Mouse (Mus musculus) embryonic facial prominence, embryonic 15.5 days (tissue): ENCODE results near the gene Eps15. TPM values are rescaled to one million over a fixed set of nuclear protein-coding genes. Genes with fewer than 3 reads are reported as not detected.

Source experiments
- ATAC-seq: fragments of 200-750 bp; cut with Nextera tagmentation; 2 replicates; pipeline ENCODE4 v1.8.0; 2017; ENCODE audit warnings: low read depth, moderate TSS enrichment; ENCODE audit not compliant: insufficient number of reproducible peaks, low FRiP score, low TSS enrichment
- H3K27ac ChIP-seq: fragments of 300-500 bp; sonication (generic); replicated peaks from 2 replicates; pipeline ENCODE4 v1.5.1; 2015; ENCODE audit warnings: mild to moderate bottlenecking, inconsistent platforms
- H3K27me3 ChIP-seq: fragments of 300-500 bp; sonication (generic); 2 replicates; pipeline ENCODE4 v1.6.1; 2015; ENCODE audit warnings: inconsistent platforms
- H3K36me3 ChIP-seq: fragments of 300-500 bp; sonication (generic); 2 replicates; pipeline ENCODE4 v1.6.1; 2015; ENCODE audit warnings: mild to moderate bottlenecking, inconsistent platforms
- H3K4me1 ChIP-seq: fragments of 300-500 bp; sonication (generic); 2 replicates; pipeline ENCODE4 v1.6.1; 2015; ENCODE audit warnings: inconsistent platforms
- H3K4me2 ChIP-seq: fragments of 300-500 bp; sonication (generic); replicated peaks from 2 replicates; pipeline ENCODE4 v1.6.1; 2015; ENCODE audit warnings: mild to moderate bottlenecking, inconsistent platforms
- H3K4me3 ChIP-seq: fragments of 300-500 bp; sonication (generic); replicated peaks from 2 replicates; pipeline ENCODE4 v1.5.1; 2015; ENCODE audit warnings: mild to moderate bottlenecking, inconsistent platforms
- H3K9ac ChIP-seq: fragments of 300-500 bp; sonication (generic); 2 replicates; pipeline ENCODE4 v1.6.1; 2015; ENCODE audit warnings: inconsistent platforms
- H3K9me3 ChIP-seq: fragments of 300-500 bp; sonication (generic); replicated peaks from 2 replicates; pipeline ENCODE4 v1.6.1; 2016; ENCODE audit warnings: inconsistent platforms
- WGBS: fragments of 180-500 bp; shearing (Covaris S2); methylation state at CpG from one replicate; pipeline ENCODE4 v1.1.7; 2015; 5-methylcytosine and 5-hydroxymethylcytosine counted together
- polyA plus RNA-seq: library from polyadenylated mRNA; unstranded; fragments of >200 nt; fragmentation: Nextera tagmentation; extraction: Ambion mirVana; gene quantifications from 2 replicates; pipeline ENCODE4 v1.2.1, GENCODE M21; 2015

Gene Eps15
- polyA plus RNA-seq, 1 experiment from 2014 or later: 42.8 TPM

DNA sequence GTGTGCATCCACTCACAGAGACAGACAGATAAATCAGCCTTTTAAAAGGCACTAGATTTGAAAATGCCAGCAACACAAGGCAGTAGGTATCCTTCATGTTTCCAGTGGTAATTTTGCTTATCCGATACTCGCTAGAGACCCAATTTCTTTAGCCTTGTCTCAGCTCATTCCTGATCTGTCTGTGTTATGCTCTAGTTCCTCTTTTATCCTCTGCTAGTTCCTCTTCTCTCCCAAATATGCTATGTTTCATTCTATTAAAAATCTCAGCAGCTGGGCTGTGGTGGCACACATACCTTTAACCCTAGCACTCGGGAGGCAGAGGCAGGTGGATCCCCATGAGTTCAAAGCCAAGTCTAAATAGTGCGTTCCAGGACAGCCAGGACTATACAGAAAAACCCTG, 8.3 kb upstream of the Eps15 start:
- 93% methylated on average over 4 of the region's 4 CpGs for WGBS
- Histone ChIP-seq H3K4me1 (no peaks in the 10 kb centered on the region), H3K9me3 (no peaks in the 10 kb centered on the region), H3K9ac (no peak overlapping the region), H3K27ac (no peak overlapping the region), H3K27me3 (no peaks in the 10 kb centered on the region), H3K4me3 (no peak overlapping the region), H3K36me3 (no peaks in the 10 kb centered on the region), H3K4me2 (no peak overlapping the region)
- no peak for ATAC-seq

DNA sequence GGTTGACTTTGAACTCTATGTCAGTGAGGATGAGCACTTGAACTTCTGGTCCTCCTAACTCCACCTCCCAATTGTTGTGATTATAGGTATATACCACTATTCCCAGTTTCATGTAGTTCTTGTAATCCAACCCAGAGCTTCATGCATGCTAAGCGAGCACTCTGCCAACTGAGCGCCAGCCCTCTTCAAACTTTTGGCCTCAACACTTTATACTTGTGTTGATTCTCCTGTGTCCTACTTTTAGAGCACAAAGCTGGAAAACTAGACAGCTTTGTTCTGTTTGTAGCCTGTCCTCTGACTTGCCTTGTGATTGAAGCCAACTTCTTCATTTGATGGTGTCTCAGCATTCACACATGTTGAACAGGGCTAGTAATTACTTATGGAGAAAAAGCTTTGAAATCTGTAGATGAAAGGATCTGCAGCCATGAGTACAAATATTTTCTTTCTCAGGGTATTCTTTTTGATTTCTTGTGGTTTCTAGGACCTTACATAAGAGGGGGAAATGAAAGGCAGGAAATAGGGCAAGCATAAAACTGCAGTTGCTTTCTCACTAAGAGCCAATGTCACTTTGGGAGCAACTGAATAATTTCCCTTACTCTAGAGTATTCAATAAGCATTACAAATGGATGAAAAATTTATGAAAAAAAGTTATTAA, 6.4 kb upstream of the Eps15 start:
- Histone ChIP-seq H3K4me3 (no peak overlapping the region), H3K36me3 (no peaks in the 10 kb centered on the region), H3K27me3 (no peaks in the 10 kb centered on the region), H3K4me1 (no peaks in the 10 kb centered on the region), H3K4me2 (no peak overlapping the region), H3K9ac (no peak overlapping the region), H3K9me3 (no peaks in the 10 kb centered on the region), H3K27ac (no peak overlapping the region)
- 59% methylated on average over 2 of the region's 2 CpGs for WGBS
- ATAC-seq: no peak

DNA sequence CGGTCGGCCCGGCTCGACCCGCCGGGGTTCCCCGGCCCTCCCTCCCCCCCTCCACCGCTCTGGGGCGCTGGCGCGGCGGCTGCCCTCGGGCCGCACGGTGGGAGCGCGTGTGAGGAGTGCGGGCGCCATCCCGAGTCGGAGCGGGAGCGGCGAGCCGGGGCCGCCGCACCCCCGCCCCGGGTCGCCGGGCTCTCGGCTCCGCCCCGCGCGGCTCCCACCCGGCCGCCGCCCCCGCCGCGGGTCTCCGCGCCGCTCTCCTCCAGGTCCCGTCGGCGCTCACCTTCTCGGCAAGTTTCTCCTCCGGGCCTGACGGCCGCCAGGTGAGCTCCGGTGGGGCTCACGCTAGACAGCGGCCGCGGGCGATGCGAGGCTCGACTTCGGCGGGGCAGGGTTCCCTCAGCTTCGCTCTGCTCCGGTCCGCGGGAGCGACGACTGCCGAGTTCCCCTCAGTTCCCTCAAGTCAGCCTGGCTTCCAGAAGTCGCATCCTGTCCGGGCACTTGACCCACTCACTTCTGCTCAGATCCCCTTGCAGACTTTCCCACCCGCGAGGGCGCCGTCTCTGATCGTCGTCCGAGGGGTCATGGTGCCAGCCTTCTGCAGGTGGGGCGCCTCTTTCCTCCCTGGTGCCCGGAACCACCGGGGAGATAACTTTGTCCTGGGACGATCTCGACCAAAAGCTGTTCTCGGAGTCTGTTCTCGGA, 542 bp downstream of the Eps15 start:
- peak; percentile 85 for ATAC-seq
- Histone ChIP-seq H3K4me3 (peak overlapping the region; percentile 87), H3K27ac (peak overlapping the region; percentile 80), H3K4me2 (peak overlapping the region; percentile 86), H3K9ac (peak overlapping the region; percentile 77), H3K27me3 (no peaks in the 10 kb centered on the region), H3K4me1 (peaks cover 4% of the 10 kb centered on the region), H3K9me3 (no peaks in the 10 kb centered on the region), H3K36me3 (no peaks in the 10 kb centered on the region)
- WGBS: under 1% methylated on average over 67 of the region's 85 CpGs

DNA sequence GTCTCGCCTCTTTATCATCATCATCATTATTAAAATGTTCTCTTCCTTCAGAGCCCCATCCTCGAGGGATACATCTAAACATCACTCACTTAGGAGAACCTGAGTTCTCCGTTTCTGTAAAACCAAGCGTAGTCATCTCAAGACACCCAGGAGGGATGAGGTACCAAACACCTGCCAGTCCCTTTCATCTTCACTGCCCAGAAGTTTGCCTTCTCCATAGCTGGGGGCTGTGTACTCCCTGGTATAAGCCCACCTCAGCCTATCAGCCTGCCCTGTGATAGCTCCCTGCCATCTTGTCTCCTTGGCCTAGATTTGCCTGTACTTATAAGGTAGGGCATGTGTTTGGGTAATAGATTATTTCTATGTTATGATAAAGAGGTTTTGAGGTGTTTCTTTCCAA, 1.1 kb downstream of the Eps15 start:
- peak overlapping the region; percentile 77 for H3K9ac ChIP-seq
- H3K4me1 ChIP-seq: peaks cover 4% of the 10 kb centered on the region

DNA sequence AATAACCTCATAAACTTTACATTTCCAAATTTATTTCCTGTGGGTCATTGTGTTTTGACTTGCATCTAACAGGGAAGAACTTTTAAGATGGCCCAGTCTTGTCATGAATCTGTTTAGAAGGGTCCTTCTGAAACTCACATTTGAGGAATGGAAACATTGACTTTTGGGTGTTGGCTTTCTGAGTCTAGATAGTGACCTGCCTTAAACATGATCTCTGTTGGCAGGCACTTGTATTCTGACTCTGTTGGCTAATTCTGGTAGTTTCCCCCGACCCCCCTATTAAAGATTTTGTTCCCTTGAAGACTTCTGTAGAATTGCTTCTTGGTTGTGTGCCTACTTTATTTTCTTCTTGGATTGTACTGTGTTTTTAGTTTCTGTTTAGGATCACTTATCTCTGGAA, 1.9 kb downstream of the Eps15 start:
- H3K9me3 ChIP-seq: no peaks in the 10 kb centered on the region
- no peaks in the 10 kb centered on the region for H3K36me3 ChIP-seq
- 0 out of 2 replicates have a peak overlapping the region, but pooled peaks have one; percentile 87 for H3K4me3 ChIP-seq
- H3K4me1 ChIP-seq: peaks cover 4% of the 10 kb centered on the region
- H3K27me3 ChIP-seq: no peaks in the 10 kb centered on the region
- no peak overlapping the region for H3K27ac ChIP-seq
- 79% methylated on average over 1 of the region's 1 CpGs for whole genome bisulfite sequencing
- no peak overlapping the region for H3K9ac ChIP-seq
- H3K4me2 ChIP-seq: no peak overlapping the region
- ATAC-seq: no peak

More for the DNA sequence above, 1.1 kb downstream of the Eps15 start:
- Histone ChIP-seq H3K36me3 (no peaks in the 10 kb centered on the region), H3K27ac (0 out of 2 replicates have a peak overlapping the region, but pooled peaks have one; percentile 80), H3K4me2 (peak overlapping the region; percentile 86), H3K4me3 (peak overlapping the region; percentile 87), H3K27me3 (no peaks in the 10 kb centered on the region), H3K9me3 (no peaks in the 10 kb centered on the region)
- 4% methylated on average over 4 of the region's 4 CpGs for WGBS
- no peak for ATAC-seq

DNA sequence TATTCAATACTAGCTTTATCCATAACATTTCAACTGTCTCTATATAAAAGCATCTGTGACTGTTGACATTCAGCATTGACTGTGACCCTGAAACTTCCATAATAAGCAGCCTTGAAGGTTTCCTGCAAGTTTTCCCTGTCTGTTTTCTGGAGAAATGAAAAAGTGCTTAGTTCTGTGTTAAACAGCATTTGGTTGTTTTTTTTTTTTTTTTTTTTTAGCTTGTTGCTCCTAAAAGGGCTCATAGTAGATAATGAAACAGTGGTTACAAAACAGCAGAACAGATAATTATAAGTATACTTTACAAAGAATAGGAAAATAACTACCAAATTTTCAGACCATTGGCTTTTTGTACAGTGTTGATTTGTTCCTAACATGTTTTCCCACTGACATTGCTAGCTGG, 14.6 kb downstream of the Eps15 start:
- H3K9ac ChIP-seq: no peak overlapping the region

DNA sequence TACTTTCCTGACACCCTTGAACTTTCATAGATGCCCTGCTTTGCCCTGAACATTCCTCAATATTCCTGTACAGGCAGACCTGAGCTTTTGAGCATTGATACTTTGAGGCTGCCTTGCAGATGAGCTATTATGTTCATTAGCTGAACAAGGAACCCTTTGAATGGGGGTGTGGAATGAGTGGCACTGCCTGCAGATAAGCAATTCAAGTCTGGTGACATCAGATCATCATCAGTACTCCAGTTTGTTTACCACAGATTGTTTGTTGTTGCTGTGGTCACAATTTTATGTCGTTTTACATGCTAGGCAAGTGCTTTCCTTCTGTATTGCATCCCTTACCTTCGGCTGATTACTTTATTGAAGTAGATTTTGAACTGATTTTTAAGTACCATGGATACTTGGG, 16.4 kb downstream of the Eps15 start:
- Histone ChIP-seq H3K27ac (no peak overlapping the region), H3K9me3 (no peaks in the 10 kb centered on the region), H3K9ac (no peak overlapping the region), H3K4me2 (no peak overlapping the region), H3K27me3 (no peaks in the 10 kb centered on the region), H3K36me3 (peaks cover 5% of the 10 kb centered on the region; the same call in 1 of the 2 replicates), H3K4me3 (no peak overlapping the region), H3K4me1 (no peaks in the 10 kb centered on the region)
- 82% methylated on average over 2 of the region's 2 CpGs for WGBS
- no peak for ATAC-seq

More for the DNA sequence above, 14.6 kb downstream of the Eps15 start:
- Histone ChIP-seq H3K27me3 (no peaks in the 10 kb centered on the region), H3K36me3 (peaks cover 5% of the 10 kb centered on the region; the same call in 1 of the 2 replicates), H3K4me3 (no peak overlapping the region), H3K4me2 (no peak overlapping the region), H3K4me1 (no peaks in the 10 kb centered on the region), H3K27ac (no peak overlapping the region), H3K9me3 (no peaks in the 10 kb centered on the region)
- no peak for ATAC-seq

DNA sequence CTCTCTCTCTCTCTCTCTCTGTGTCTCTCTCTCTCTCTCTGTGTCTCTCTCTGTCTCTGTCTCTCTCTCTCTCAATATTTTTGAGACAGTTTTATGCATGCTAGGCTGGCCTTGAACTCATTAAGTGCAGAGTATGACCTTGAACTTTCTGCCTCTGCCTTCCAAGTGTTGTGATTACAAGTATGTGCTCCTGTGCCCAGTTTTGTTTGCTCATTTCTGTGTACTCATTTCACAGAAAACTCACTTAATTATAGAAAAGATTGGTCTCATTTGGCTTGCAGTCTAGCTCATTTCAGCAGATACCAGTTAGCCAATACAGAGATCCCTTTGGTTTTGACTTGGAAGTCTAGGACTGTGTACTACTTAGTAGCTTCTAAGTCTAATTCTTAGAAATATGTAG, 19.1 kb downstream of the Eps15 start:
- no peak for ATAC-seq
- Histone ChIP-seq H3K27ac (no peak overlapping the region), H3K9me3 (no peaks in the 10 kb centered on the region), H3K36me3 (peaks cover 5% of the 10 kb centered on the region; the same call in 1 of the 2 replicates), H3K4me2 (no peak overlapping the region), H3K4me3 (no peak overlapping the region), H3K9ac (no peak overlapping the region), H3K4me1 (no peaks in the 10 kb centered on the region), H3K27me3 (no peaks in the 10 kb centered on the region)

DNA sequence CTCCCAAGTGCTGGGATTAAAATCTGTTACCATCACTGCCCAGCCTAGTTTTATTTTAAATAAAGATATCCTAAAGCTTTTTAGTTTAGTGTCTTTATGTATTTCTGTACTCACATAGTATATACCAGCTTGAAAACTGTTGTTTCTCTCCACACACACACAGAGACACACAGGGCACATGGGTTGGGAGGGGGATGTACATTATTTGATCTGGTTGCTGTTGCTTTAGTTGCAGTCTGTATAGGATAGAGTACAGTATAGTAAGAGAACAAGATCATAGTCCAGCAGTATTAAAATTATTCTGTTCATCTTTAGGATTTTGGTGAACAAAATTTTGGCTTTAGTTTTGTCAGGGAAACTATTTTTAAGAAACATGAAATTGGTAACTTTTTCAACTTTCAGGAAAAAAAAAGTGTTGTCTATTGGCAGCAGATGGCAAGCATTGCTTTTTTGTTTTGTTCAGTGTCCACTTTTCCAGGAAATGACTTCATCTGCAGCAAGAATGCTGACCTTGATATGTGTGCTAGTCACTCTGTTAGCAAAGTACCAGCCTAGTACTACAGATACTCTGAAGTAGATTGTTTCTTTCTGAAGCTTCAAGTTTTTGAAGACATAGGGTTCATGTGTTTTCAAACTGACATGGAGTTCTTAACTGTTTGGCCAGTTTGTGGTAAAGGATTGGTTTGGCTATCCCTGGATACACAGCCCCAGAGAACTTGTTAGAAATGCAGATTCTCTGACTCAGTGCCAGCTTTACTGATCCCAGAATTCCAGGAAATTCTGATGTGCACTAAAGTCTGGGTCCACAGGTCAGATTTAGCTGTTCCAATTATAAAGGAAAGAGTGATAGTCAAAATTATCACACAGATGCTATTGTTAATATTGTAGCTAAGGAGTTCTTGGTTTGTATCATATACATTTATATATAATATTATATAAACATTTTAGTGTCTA, 37.1 kb downstream of the Eps15 start:
- Histone ChIP-seq H3K4me3 (no peak overlapping the region), H3K4me2 (no peak overlapping the region), H3K9ac (no peak overlapping the region), H3K4me1 (no peaks in the 10 kb centered on the region), H3K27me3 (no peaks in the 10 kb centered on the region), H3K27ac (no peak overlapping the region), H3K9me3 (no peaks in the 10 kb centered on the region), H3K36me3 (peaks cover 7% of the 10 kb centered on the region; the same call in 1 of the 2 replicates)
- no peak for ATAC-seq

DNA sequence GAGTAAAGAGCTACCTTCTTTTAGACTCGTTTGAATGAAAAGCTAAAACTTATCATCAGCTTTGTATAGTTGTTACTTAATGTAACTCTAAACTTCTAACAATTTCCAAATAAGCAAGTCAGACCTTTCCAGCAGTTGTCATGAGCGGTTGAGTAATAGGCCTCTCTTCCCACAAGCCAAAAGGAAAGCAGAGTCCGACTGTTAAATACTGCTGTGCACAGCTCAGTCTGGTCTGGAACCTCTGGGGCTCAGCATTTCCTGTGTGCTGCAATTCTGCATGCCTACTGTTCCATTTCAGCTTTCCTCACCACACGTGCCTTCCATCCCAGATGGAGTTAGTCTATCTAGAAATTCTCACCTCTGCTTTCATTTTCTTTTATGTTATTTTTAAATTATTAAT, 56.7 kb downstream of the Eps15 start:
- Histone ChIP-seq H3K4me2 (no peak overlapping the region), H3K27me3 (no peaks in the 10 kb centered on the region), H3K9me3 (no peaks in the 10 kb centered on the region), H3K4me3 (no peak overlapping the region), H3K27ac (no peak overlapping the region), H3K9ac (no peak overlapping the region), H3K36me3 (peaks cover 12% of the 10 kb centered on the region), H3K4me1 (no peaks in the 10 kb centered on the region)
- no peak for ATAC-seq
- WGBS: 73% methylated on average over 4 of the region's 4 CpGs

DNA sequence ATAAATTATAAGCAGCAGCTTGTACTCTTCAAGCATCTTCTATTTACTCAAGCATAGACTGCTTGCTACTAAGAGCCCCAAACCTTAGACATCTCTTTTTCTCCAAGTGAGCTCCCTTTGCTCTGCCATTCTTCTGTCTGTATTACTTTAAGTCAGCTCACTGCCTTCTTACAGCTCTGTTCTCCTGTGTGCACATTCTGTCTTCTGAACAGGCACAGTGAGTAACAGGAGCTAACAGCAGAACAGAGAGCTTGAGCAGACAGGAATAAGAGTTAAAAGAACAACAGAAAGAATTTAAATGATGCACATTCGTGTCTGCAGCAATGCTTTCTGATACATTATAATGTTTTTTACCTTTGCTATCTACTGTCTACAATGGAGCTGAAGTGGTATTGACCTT, 61.2 kb downstream of the Eps15 start:
- Histone ChIP-seq H3K4me1 (no peaks in the 10 kb centered on the region), H3K4me3 (no peak overlapping the region), H3K27me3 (no peaks in the 10 kb centered on the region), H3K27ac (no peak overlapping the region), H3K9ac (no peak overlapping the region), H3K9me3 (no peaks in the 10 kb centered on the region), H3K36me3 (0 out of 2 replicates have a peak, but pooled peaks cover 2% of the 10 kb centered on the region), H3K4me2 (no peak overlapping the region)
- WGBS: 50% methylated on average over 1 of the region's 1 CpGs
- ATAC-seq: no peak
